Comparison of ENCODE assay signal across 9 mouse cellular contexts in the genomic region with DNA sequence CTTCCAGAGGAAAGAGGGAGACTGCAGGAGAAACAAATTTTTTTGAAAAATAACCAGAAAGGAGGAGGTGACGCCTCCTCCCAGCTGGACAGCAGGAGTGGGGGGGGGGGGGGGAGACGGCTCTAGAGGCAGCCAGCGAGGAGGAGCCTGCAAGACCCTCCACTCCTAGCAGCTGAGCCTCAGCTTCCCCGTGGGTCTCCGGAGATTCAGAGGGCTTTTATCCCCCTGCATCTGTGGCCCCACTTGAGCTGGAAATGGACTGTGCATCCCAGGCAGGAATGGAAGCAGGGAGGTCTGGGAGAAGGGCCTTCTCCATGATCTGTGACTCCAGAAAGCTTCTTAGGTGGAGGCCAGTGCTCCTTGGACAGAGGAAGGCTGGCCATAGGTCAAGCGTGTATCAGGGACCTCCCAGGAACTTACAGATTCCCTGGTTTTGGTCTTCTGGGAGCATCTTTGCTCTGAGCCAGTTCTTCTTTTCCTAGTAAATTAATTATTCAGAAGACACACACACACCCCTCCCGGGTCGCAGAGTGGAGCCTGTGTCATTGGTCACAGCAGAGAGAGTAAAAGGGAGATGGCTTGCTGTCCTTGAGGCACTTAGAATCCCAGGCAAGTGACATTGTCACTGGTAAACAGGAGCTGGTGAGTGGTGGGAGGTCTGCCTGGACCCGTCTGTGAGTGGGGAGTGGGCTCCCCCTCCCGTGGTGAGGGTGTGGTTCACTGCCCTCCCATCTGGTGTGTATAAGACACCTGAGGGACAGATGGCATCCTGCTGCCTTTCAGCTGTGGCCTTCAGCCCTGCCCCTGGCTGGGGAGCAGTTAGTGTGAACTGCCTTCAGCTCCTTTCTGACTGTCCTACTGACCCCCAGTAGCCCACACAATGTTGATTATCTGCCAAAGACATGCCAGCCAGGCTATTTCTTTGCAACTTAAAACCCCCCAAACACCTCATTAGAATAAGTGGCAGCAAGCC. TPM values are rescaled to one million over a fixed set of nuclear protein-coding genes. Genes with fewer than 3 reads are reported as not detected.
DNase-seq lines count a peak whose midpoint lies in the region; ATAC-seq and TF ChIP-seq lines count a peak whose summit lies in the region.
"Had no signal": no experiment of that assay in that cellular context is flagged by ENCODE, and none has a peak within 500 bp of the region (broad histone marks: within the 10 kb centered on the region; RNA-seq: fewer than 3 reads in every experiment).

No protein-coding gene starts in this region.

- H3K4me3 ChIP-seq in kidney, embryonic 15.5 days (replicated peaks): peak overlapping the region; percentile 49
- peak overlapping the region; percentile 46 for H3K4me3 ChIP-seq in forebrain, postnatal 0 days (ENCODE audit: low read depth, low read length)
- peak overlapping the region; percentile 55 for H3K4me3 ChIP-seq in myocyte

- H3K4me2 ChIP-seq in kidney, embryonic 15.5 days: peak overlapping the region; percentile 90
- H3K4me2 ChIP-seq in forebrain, postnatal 0 days (ENCODE audit: low read depth): peak overlapping the region; percentile 78
- peak overlapping the region; percentile 65 for H3K4me2 ChIP-seq in myocyte (ENCODE audit: low read depth)

- H3K79me2 ChIP-seq in myocyte (ENCODE audit: control insufficient read depth, insufficient read depth): peaks cover 50% of the 10 kb centered on the region

- H3K4me1 ChIP-seq in kidney, embryonic 15.5 days: peaks cover 47% of the 10 kb centered on the region
- H3K4me1 ChIP-seq in forebrain, postnatal 0 days (ENCODE audit: insufficient read depth): peaks cover 13% of the 10 kb centered on the region

- ATAC-seq in kidney, embryonic 15.5 days (replicated peaks; ENCODE audit: low FRiP score): no peak
- no peak for ATAC-seq in forebrain, postnatal 0 days
- ATAC-seq: Patski had no signal

- DNase-seq in kidney, postnatal 25 days: no peak
- DNase-seq in cerebellum, adult 18-20 months: peak; percentile 40 to 60
- DNase-seq in forebrain, postnatal 0 days: no peak
- DNase-seq in urinary bladder, postnatal 14 days (ENCODE audit: low spot score): no peak
- DNase-seq in ovary, postnatal 10 days (ENCODE audit: low spot score): no peak
- no peak for DNase-seq in layer of hippocampus, adult 9-11 months

- H3K9me3 ChIP-seq in kidney, embryonic 15.5 days (replicated peaks): no peaks in the 10 kb centered on the region
- no peaks in the 10 kb centered on the region for H3K9me3 ChIP-seq in forebrain, postnatal 0 days (ENCODE audit: low read length)

- H3K27ac ChIP-seq in kidney, embryonic 15.5 days: no peak overlapping the region
- H3K27ac ChIP-seq in forebrain, postnatal 0 days (ENCODE audit: low read depth, low read length): no peak overlapping the region

- H3K27me3 ChIP-seq in kidney, embryonic 15.5 days: peaks cover 43% of the 10 kb centered on the region
- H3K27me3 ChIP-seq in forebrain, postnatal 0 days (ENCODE audit: insufficient read depth, low read length): no peaks in the 10 kb centered on the region
- H3K27me3 ChIP-seq in myocyte (ENCODE audit: control insufficient read depth, insufficient read depth, insufficient read length): no peaks in the 10 kb centered on the region

- no peak for TF ChIP-seq CTCF in forebrain, postnatal 0 days (IDR thresholded peaks at IDR 0.05; ENCODE audit: low read depth)

- no peaks in the 10 kb centered on the region for H3K36me3 ChIP-seq in kidney, embryonic 15.5 days
- no peaks in the 10 kb centered on the region for H3K36me3 ChIP-seq in forebrain, postnatal 0 days (ENCODE audit: insufficient read depth)
- peaks cover 12% of the 10 kb centered on the region for H3K36me3 ChIP-seq in myocyte (ENCODE audit: control insufficient read depth, insufficient read depth)

- 14% methylated on average over 9 of the region's 10 CpGs for WGBS in kidney, embryonic 15.5 days
- WGBS in forebrain, postnatal 0 days: 9% methylated on average over 9 of the region's 10 CpGs

- 0 out of 2 replicates have a peak overlapping the region, but pooled peaks have one; percentile 52 for H3K9ac ChIP-seq in kidney, embryonic 15.5 days
- H3K9ac ChIP-seq in forebrain, postnatal 0 days: peak overlapping the region; percentile 64

- peak; percentile 28 for TF ChIP-seq POLR2A in myocyte (IDR thresholded peaks at IDR 0.05; ENCODE audit: insufficient read length, low read depth)

- no peak overlapping the region for H3ac ChIP-seq in myocyte (ENCODE audit: control insufficient read depth, insufficient read length)

TF ChIP-seq in myocyte, 11 proteins besides CTCF, POLR2A, EP300 and RAD21:
- no peak for TF ChIP-seq SRF (IDR thresholded peaks at IDR 0.05; ENCODE audit: control insufficient read depth, insufficient read length, low read depth)
- TF ChIP-seq POLR2AphosphoS2 (IDR thresholded peaks at IDR 0.05; ENCODE audit: insufficient read length, low read depth): no peak
- TF ChIP-seq MYOD1 (IDR thresholded peaks at IDR 0.05; ENCODE audit: control insufficient read depth in 1 of 3, insufficient read length in 2 of 3, low read depth in 2 of 3): peak in 2 of 3 experiments; percentile 29 to 75
- TF ChIP-seq MYOG (IDR thresholded peaks at IDR 0.05; ENCODE audit: control insufficient read depth in 1 of 3, insufficient read depth in 1 of 3, insufficient read length in 2 of 3, low read depth in 2 of 3): peak in 2 of 3 experiments; percentile 45 to 78

RNA-seq across cellular contexts. Expression of gene Syt13, which starts 1.0 kb away (rescaled TPM):
- 4.4 and 6.5 TPM in 2 replicates for polyA plus RNA-seq in kidney, embryonic 15.5 days (2015; fragmentation: Nextera tagmentation; extraction: Ambion mirVana)
- total RNA-seq in forebrain, postnatal 0 days (2014; rRNA removed): 67.6 and 103 TPM in 2 replicates
- 33.0 and 58.4 TPM in 2 replicates for polyA plus RNA-seq in forebrain, postnatal 0 days (2015; fragmentation: Nextera tagmentation; extraction: Ambion mirVana)
- 49.7 TPM for polyA plus RNA-seq in myocyte (2012; fragmentation: generic; extraction: Trizol)

Comparison
In these comparisons a context has a peak if more than half of its experiments do, and no peak if none do; other contexts are left out.
1. DNase-seq: peak in cerebellum, adult 18-20 months (2 of 2); none in kidney, postnatal 25 days (0 of 2), forebrain, postnatal 0 days (single experiment), urinary bladder, postnatal 14 days (single experiment), ovary, postnatal 10 days (single experiment) and layer of hippocampus, adult 9-11 months (single experiment).
2. Peak in every context shown above with its lines, with median percentiles within 50 percentile points of each other: H3K4me2 ChIP-seq and H3K4me3 ChIP-seq.